Mouse (Mus musculus) midbrain, embryonic 14.5 days (tissue): ENCODE results near the gene Oxct1. TPM values are rescaled to one million over a fixed set of nuclear protein-coding genes. Genes with fewer than 3 reads are reported as not detected.

Source experiments
- ATAC-seq: fragments of 200-750 bp; cut with Nextera tagmentation; 2 replicates; pipeline ENCODE4 v1.8.0; 2017; ENCODE audit warnings: moderate number of reproducible peaks, moderate library complexity; ENCODE audit not compliant: low FRiP score, low TSS enrichment
- DNase-seq: peaks from one replicate; pipeline ENCODE4 v3.0.0-alpha.2; 2015
- H3K27ac ChIP-seq: fragments of 300-500 bp; sonication (generic); replicated peaks from 2 replicates; pipeline ENCODE4 v1.5.1; 2014; ENCODE audit warnings: mild to moderate bottlenecking, low read depth, low read length, moderate library complexity
- H3K27me3 ChIP-seq: fragments of 300-500 bp; sonication (generic); 2 replicates; pipeline ENCODE4 v1.6.1; 2014; ENCODE audit warnings: low read length, control low read depth, mixed read lengths; ENCODE audit not compliant: control insufficient read depth, insufficient read depth
- H3K36me3 ChIP-seq: fragments of 300-500 bp; sonication (generic); 2 replicates; pipeline ENCODE4 v1.6.1; 2014; ENCODE audit warnings: low read length, control low read depth; ENCODE audit not compliant: control insufficient read depth, insufficient read depth
- H3K4me1 ChIP-seq: fragments of 300-500 bp; sonication (generic); 2 replicates; pipeline ENCODE4 v1.6.1; 2014; ENCODE audit warnings: mild to moderate bottlenecking, antibody characterized with exemption, low read length, control low read depth; ENCODE audit not compliant: control insufficient read depth, insufficient read depth
- H3K4me2 ChIP-seq: fragments of 300-500 bp; sonication (generic); 2 replicates; pipeline ENCODE4 v1.6.1; 2014; ENCODE audit warnings: mild to moderate bottlenecking, low read length, moderate library complexity
- H3K4me3 ChIP-seq: fragments of 300-500 bp; sonication (generic); replicated peaks from 2 replicates; pipeline ENCODE4 v1.5.1; 2014; ENCODE audit warnings: low read depth, low read length
- H3K9ac ChIP-seq: fragments of 300-500 bp; sonication (generic); replicated peaks from 2 replicates; pipeline ENCODE4 v1.6.1; 2014; ENCODE audit warnings: mild to moderate bottlenecking, low read length, moderate library complexity
- H3K9me3 ChIP-seq: fragments of 300-500 bp; sonication (generic); 2 replicates; pipeline ENCODE4 v1.6.1; 2016; ENCODE audit warnings: low read length, control low read depth, mixed read lengths; ENCODE audit not compliant: control insufficient read depth
- WGBS: fragments of 180-500 bp; shearing (Covaris S2); extraction: QIAGEN DNeasy Blood & Tissue Kit; methylation state at CpG from one replicate; pipeline ENCODE4 v1.1.7; 2014; 5-methylcytosine and 5-hydroxymethylcytosine counted together
- polyA plus RNA-seq: library from polyadenylated mRNA; unstranded; fragments of >200 nt; fragmentation: Nextera tagmentation; extraction: Ambion mirVana; gene quantifications from 2 replicates; pipeline ENCODE4 v1.2.1, GENCODE M21; 2014

Oxct1 gene
- polyA plus RNA-seq, 1 experiment from 2014 or later: 293 TPM

- peaks cover 13% of the 10 kb centered on the region for H3K36me3 ChIP-seq
- H3K4me3 ChIP-seq: peak within 1 kb of the TSS; percentile 74
- peak within 1 kb of the TSS; percentile 93 for H3K27ac ChIP-seq
- H3K9ac ChIP-seq: peak within 1 kb of the TSS; percentile 80
- peak; percentile 99 for ATAC-seq
- peak; percentile 98 for DNase-seq
- no peaks in the 10 kb centered on the region for H3K9me3 ChIP-seq
- under 1% methylated on average over 61 of the region's 61 CpGs for WGBS
- H3K4me2 ChIP-seq: peak within 1 kb of the TSS; percentile 70
- no peaks in the 10 kb centered on the region for H3K27me3 ChIP-seq
- peaks cover 9% of the 10 kb centered on the region; the same call in 1 of the 2 replicates for H3K4me1 ChIP-seq
Measured at GRCm38 (mm10) chr15:3995448-3996266, 30.5 kb upstream of the Oxct1 start, which contains the start of gene AW549877. TSS of gene AW549877 (minus strand) at chr15:3995744.

DNA sequence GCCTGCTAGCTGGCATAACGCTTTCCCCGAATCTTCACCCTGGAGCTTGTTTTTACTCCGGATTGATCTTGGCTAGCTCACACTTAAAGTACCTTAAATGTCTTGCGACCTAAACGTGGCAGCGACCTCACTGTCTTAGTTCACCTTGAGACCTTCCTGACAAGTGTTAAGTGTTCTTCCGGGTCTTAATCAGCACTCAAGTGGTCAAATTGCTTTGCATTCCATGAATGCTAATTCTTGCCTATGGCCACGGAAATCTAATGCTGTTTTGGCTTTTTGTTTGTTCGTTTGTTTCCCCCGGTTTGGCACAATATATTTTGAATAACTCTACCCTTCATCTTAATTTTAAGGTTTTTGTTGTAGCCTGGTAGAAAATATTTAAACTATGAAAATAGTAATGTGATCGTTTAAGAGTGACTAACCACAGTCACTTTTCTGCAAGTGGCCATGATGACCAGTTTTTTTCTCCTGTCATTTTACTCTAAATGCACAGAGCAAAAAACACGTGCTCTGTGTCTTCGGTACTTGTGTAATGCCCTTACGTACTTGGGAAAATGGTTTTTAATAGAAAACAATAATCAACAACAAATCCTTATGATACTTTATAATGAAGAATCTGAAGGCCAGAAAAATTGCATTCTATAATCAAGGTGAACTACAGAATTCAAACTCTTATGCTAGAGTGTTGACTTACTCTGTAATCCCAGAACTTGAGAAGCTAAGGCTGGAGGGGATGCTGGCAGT, 29.7 kb upstream of the Oxct1 start:
- peak overlapping the region; percentile 77 for H3K27ac ChIP-seq
- 22% methylated on average over 14 of the region's 14 CpGs for whole genome bisulfite sequencing
- H3K36me3 ChIP-seq: peaks cover 5% of the 10 kb centered on the region; the same call in 1 of the 2 replicates
- no peak for DNase-seq
- H3K9ac ChIP-seq: peak overlapping the region; percentile 52
- ATAC-seq: no peak
- no peaks in the 10 kb centered on the region for H3K27me3 ChIP-seq
- H3K4me2 ChIP-seq: peak overlapping the region; percentile 70
- peak overlapping the region; percentile 74 for H3K4me3 ChIP-seq
- H3K9me3 ChIP-seq: no peaks in the 10 kb centered on the region
- H3K4me1 ChIP-seq: peaks cover 9% of the 10 kb centered on the region; the same call in 1 of the 2 replicates

DNA sequence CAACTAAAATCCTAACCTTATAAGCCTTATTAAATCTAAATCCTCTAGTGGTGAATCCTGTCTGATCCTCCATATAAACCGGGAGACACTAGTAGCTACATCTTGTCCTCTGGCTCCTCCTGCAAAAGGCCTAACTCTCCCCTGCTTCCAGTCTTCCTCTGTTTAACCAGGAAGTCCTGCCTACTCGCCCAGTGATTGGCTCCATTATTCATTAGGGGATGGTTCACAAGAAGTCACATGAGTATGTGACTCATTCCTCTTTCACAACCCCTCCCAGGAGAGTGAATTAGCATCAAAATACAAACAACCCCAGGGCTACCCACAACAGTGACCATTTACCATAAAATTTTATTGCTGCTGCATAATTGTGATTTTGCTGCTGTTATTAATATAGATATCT, 27.0 kb upstream of the Oxct1 start:
- ATAC-seq: no peak
- WGBS: 69% methylated on average over 2 of the region's 2 CpGs
- no peak overlapping the region for H3K27ac ChIP-seq
- H3K4me3 ChIP-seq: no peak overlapping the region
- peaks cover 5% of the 10 kb centered on the region; the same call in 1 of the 2 replicates for H3K4me1 ChIP-seq
- no peaks in the 10 kb centered on the region for H3K9me3 ChIP-seq
- H3K4me2 ChIP-seq: no peak overlapping the region
- H3K36me3 ChIP-seq: no peaks in the 10 kb centered on the region
- H3K27me3 ChIP-seq: no peaks in the 10 kb centered on the region
- H3K9ac ChIP-seq: no peak overlapping the region
- DNase-seq: no peak

- H3K4me1 ChIP-seq: no peaks in the 10 kb centered on the region
- no peaks in the 10 kb centered on the region for H3K27me3 ChIP-seq
- 86% methylated on average over 2 of the region's 2 CpGs for WGBS
- H3K9ac ChIP-seq: no peak overlapping the region
- 0 out of 2 replicates have a peak, but pooled peaks cover 6% of the 10 kb centered on the region for H3K9me3 ChIP-seq
- no peak overlapping the region for H3K4me3 ChIP-seq
- DNase-seq (no peak), ATAC-seq (no peak)
- no peak overlapping the region for H3K27ac ChIP-seq
- no peaks in the 10 kb centered on the region for H3K36me3 ChIP-seq
- no peak overlapping the region for H3K4me2 ChIP-seq
Measured at GRCm38 (mm10) chr15:4000536-4000935, 25.6 kb upstream of the Oxct1 start.

DNA sequence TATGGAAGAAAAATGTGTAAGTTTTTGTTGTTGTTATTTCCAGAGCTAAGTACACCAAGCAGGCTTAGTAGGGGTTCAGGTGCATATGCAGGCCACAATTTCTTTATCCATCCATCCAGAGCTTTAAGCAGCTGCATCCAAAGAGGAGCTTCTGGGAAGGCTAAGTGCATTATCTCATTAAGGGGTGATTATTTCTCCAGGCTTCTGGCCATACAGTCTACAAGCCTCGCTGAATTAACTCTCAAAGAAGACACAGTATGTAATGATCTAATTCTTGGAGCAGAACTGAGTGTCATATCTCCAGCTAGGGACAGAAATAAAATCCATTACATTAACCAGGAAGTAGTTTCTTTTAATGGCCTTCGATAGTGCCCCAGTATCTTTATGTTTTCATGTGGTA, 12.3 kb upstream of the Oxct1 start:
- no peak for ATAC-seq
- Histone ChIP-seq H3K4me2 (no peak overlapping the region), H3K4me1 (no peaks in the 10 kb centered on the region), H3K9ac (no peak overlapping the region), H3K27ac (no peak overlapping the region), H3K36me3 (no peaks in the 10 kb centered on the region), H3K9me3 (no peaks in the 10 kb centered on the region), H3K4me3 (no peak overlapping the region), H3K27me3 (no peaks in the 10 kb centered on the region)
- no peak for DNase-seq
- WGBS: 74% methylated on average over 2 of the region's 2 CpGs

- DNase-seq: no peak
- WGBS: 71% methylated on average over 4 of the region's 4 CpGs
- H3K36me3 ChIP-seq: no peaks in the 10 kb centered on the region
- H3K27me3 ChIP-seq: no peaks in the 10 kb centered on the region
- no peak for ATAC-seq
- H3K4me2 ChIP-seq: no peak overlapping the region
- H3K9me3 ChIP-seq: no peaks in the 10 kb centered on the region
- H3K27ac ChIP-seq: no peak overlapping the region
- no peak overlapping the region for H3K9ac ChIP-seq
- H3K4me1 ChIP-seq: peaks cover 4% of the 10 kb centered on the region; the same call in 1 of the 2 replicates
- H3K4me3 ChIP-seq: no peak overlapping the region
Measured at GRCm38 (mm10) chr15:4020711-4021110, 5.5 kb upstream of the Oxct1 start.

- Histone ChIP-seq H3K4me3 (no peak overlapping the region), H3K36me3 (no peaks in the 10 kb centered on the region), H3K4me1 (peaks cover 13% of the 10 kb centered on the region), H3K27me3 (no peaks in the 10 kb centered on the region), H3K9ac (no peak overlapping the region), H3K4me2 (no peak overlapping the region), H3K9me3 (no peaks in the 10 kb centered on the region), H3K27ac (no peak overlapping the region)
- no peak for ATAC-seq
- WGBS: 95% methylated on average over 2 of the region's 2 CpGs
- no peak for DNase-seq
Measured at GRCm38 (mm10) chr15:4023747-4024146, 2.4 kb upstream of the Oxct1 start.

DNA sequence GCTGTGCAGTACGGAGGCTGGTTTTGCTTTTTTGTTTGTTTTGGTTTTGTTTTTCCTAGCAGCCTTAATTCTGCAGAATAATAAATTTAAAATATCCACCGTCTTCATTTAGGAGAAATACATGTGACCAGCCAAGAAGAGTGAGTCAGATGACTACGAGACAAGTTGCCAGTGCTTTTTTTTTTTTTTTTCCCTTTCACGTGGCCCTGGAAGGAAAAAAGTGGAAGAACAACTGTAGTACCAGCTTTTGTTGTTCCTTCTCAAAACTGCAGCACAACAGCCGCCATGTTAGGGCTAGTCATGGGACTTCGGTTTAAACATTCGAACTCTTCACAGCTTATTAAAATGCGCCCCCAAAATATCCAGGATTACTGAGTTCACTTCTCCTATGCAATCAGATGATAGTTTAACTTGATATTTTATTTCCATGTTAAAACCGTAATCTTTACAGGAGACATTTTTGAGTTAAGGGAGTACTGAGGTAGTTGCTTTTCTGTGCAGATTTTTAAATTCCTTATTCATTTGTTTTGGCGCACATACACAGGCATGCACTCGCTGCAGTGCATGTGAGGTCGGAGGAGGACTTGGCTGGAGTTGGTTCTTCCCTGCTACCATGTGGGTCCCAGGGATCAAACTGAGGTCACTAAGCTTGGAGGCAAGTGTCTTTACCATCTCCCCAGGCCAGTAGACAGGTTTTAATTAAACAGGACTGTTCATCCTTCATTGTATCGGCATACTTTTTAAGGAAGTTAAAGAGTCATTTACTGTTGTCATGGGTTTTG, 1.3 kb upstream of the Oxct1 start:
- H3K4me2 ChIP-seq: no peak overlapping the region
- DNase-seq: no peak
- no peak overlapping the region for H3K27ac ChIP-seq
- no peak overlapping the region for H3K9ac ChIP-seq
- no peaks in the 10 kb centered on the region for H3K27me3 ChIP-seq
- 80% methylated on average over 13 of the region's 13 CpGs for WGBS
- ATAC-seq: no peak
- H3K4me1 ChIP-seq: peaks cover 13% of the 10 kb centered on the region
- H3K4me3 ChIP-seq: no peak overlapping the region
- H3K36me3 ChIP-seq: no peaks in the 10 kb centered on the region
- no peaks in the 10 kb centered on the region for H3K9me3 ChIP-seq
